Mouse (Mus musculus): ENCODE measurements at regions not wholly inside any gene's neighbourhood (a gene's known extent, or its start where the extent isn't known, plus 50 kb on each side); places are given as distances from the start of the nearest gene placed in this dataset.
A peak's percentile ranks its signal among the peaks of the same experiment; 100 is the strongest.

DNA sequence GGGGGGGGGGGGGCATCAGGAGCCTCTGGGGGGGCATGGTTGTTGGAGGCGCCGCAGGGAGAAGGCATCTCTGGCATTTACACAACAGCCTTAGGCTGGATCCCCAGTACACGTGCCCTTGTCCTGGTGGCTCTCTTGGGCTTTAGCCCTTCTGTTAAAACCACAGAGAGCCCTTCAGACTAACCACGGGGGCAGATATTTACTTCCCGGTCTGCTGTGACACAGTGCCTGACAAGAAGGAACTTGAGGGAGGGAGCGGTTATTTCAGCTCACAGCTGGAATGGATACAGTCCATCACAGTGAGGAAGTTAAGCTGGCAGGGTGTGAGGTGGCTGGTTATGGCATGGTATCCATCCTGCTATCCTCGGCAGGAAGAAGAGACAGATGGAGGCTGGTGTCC lies 71.0 kb upstream of the Gm11733 start:
- no peak overlapping the region for H3K9ac ChIP-seq (replicated peaks; ENCODE audit: low read depth, low read length)
- no peak for ATAC-seq
- H3K4me2 ChIP-seq (ENCODE audit: low read length): no peak overlapping the region
- H3K4me1 ChIP-seq (replicated peaks; ENCODE audit: control insufficient read depth, insufficient read depth, low read length): peaks cover 56% of the 10 kb centered on the region
- no peak overlapping the region for H3K4me3 ChIP-seq (replicated peaks; ENCODE audit: low read length)
- no peak overlapping the region for H3K27ac ChIP-seq (ENCODE audit: low read length)
- H3K36me3 ChIP-seq (ENCODE audit: control insufficient read depth, insufficient read depth): no peaks in the 10 kb centered on the region
- WGBS: 28% methylated on average over 7 of the region's 7 CpGs
- H3K27me3 ChIP-seq (replicated peaks; ENCODE audit: control insufficient read depth, insufficient read depth, low read length): no peaks in the 10 kb centered on the region
- H3K9me3 ChIP-seq (ENCODE audit: control insufficient read depth, low read length): no peaks in the 10 kb centered on the region

DNA sequence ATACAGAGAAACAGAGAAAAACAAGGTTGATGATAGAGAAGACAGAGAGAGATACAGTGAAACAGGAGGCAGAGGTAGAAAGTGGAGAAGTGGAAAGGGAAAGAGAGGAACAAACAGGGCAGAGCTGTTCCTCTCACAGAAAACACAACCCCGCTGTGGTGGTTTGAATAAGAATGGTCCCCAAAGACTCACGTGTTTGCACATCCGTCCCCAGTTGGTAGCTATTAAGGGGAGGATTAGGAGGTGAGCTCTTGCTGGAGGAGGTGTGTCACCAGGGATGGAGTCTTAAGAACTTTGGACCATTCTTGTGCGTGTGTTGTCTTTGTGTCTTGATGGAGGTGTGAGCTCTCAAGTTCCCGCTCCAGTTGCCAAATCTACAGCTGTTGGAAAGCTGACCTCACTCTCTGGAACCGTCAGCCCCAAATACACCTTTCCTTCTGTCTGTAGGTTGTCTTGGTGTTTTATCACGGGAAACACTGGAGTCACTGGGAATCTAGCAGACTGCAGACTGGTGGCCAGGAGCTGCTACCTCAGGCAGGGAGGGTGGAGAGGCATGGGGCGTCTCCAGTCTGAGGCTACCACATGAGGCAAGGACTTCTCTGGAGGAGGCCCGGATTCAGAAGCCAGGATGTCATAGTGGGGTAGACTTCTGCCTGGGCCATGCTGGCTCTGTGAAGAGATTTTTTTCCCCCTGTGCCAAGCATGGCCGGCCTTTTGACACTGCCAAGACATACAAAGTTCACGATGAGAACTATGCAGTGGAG lies 70.0 kb upstream of the Gm11733 start:
- H3K4me2 ChIP-seq (ENCODE audit: low read length): no peak overlapping the region; the same call in 1 of the 2 replicates

DNA sequence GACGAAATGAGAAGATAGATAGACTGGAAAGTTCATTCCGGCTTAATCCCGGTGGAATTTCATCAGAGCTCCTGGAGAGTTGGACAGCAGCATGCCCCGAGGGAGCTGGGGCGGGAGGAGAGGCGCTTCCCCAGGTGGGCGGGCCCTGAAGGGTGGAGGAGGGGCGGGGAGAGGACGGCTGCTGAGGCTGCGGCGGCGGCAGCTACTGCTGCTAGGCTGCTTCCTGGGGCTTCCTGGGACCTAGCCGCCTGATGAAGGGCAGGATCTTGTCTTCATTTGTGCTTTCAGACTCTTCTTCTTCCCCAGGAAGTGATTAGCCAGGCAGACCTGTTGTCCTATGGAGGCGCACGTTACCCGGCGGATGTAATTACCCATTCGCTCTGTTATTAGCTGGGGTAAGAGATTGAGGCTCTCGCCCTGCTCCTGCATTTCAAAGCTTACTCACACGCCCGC lies 69.3 kb upstream of the Gm11733 start:
- Histone ChIP-seq H3K9ac (replicated peaks; ENCODE audit: low read depth, low read length) (peak overlapping the region; percentile 41), H3K4me1 (replicated peaks; ENCODE audit: control insufficient read depth, insufficient read depth, low read length) (peaks cover 39% of the 10 kb centered on the region), H3K36me3 (ENCODE audit: control insufficient read depth, insufficient read depth) (no peaks in the 10 kb centered on the region), H3K4me2 (ENCODE audit: low read length) (peak overlapping the region; percentile 58), H3K4me3 (replicated peaks; ENCODE audit: low read length) (peak overlapping the region; percentile 34), H3K9me3 (ENCODE audit: control insufficient read depth, low read length) (no peaks in the 10 kb centered on the region), H3K27ac (ENCODE audit: low read length) (peak overlapping the region; percentile 91), H3K27me3 (replicated peaks; ENCODE audit: control insufficient read depth, insufficient read depth, low read length) (no peaks in the 10 kb centered on the region)
- WGBS: under 1% methylated on average over 20 of the region's 21 CpGs
- ATAC-seq: peak; percentile 54

More for the DNA sequence above, 70.0 kb upstream of the Gm11733 start:
- Histone ChIP-seq H3K4me1 (replicated peaks; ENCODE audit: control insufficient read depth, insufficient read depth, low read length) (peaks cover 46% of the 10 kb centered on the region), H3K27me3 (replicated peaks; ENCODE audit: control insufficient read depth, insufficient read depth, low read length) (no peaks in the 10 kb centered on the region), H3K9me3 (ENCODE audit: control insufficient read depth, low read length) (no peaks in the 10 kb centered on the region), H3K27ac (ENCODE audit: low read length) (peak overlapping the region; percentile 91), H3K9ac (replicated peaks; ENCODE audit: low read depth, low read length) (no peak overlapping the region; the same call in 1 of the 2 replicates), H3K36me3 (ENCODE audit: control insufficient read depth, insufficient read depth) (no peaks in the 10 kb centered on the region), H3K4me3 (replicated peaks; ENCODE audit: low read length) (no peak overlapping the region)
- ATAC-seq: no peak
- 9% methylated on average over 11 of the region's 11 CpGs for WGBS

DNA sequence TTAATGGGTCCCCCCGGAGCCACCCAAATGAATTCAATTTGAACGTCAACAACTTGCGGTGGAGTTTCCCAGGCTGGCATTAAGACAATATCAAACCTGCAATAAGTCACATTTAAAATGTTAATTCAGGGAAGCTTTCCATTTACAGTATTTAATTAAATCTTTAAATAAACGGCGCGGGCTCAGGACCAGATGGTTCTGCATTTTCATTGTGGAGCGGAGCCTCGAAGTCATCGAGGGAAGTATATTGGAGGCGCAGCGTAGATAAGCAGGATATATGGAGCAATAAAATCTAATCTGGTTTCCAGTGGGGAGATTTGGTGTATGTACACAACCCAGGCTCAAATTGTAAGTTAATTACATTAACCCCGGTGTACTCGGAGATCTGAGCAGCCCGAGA lies 68.7 kb upstream of the Gm11733 start:
- Histone ChIP-seq H3K27ac (ENCODE audit: low read length) (peak overlapping the region; percentile 91), H3K9ac (replicated peaks; ENCODE audit: low read depth, low read length) (peak overlapping the region; percentile 41; the same call in 1 of the 2 replicates), H3K27me3 (replicated peaks; ENCODE audit: control insufficient read depth, insufficient read depth, low read length) (no peaks in the 10 kb centered on the region), H3K4me2 (ENCODE audit: low read length) (peak overlapping the region; percentile 58), H3K4me3 (replicated peaks; ENCODE audit: low read length) (peak overlapping the region; percentile 34), H3K36me3 (ENCODE audit: control insufficient read depth, insufficient read depth) (no peaks in the 10 kb centered on the region), H3K4me1 (replicated peaks; ENCODE audit: control insufficient read depth, insufficient read depth, low read length) (peaks cover 33% of the 10 kb centered on the region), H3K9me3 (ENCODE audit: control insufficient read depth, low read length) (no peaks in the 10 kb centered on the region)
- peak; percentile 73 for ATAC-seq
- WGBS: 1% methylated on average over 14 of the region's 14 CpGs

DNA sequence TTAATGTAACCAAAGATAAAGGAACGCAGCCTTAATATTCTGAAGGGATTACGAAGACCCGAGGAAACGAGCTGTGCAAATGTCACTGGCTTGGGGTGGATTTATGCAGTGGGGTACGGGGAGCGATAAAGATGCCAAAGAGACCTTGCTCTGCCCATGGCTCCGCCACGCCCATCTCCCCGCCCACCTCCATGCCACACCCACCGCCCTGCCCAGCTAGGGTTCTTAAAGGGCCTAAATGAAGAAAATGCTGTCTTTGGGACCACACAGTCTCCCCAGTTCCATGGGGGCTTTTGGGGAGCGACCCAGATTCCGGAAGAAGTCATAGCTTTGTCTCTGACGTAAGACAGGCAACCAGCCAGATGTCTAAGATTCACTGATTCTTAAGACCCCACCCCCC lies 68.2 kb upstream of the Gm11733 start:
- H3K9me3 ChIP-seq (ENCODE audit: control insufficient read depth, low read length): no peaks in the 10 kb centered on the region
- 3% methylated on average over 13 of the region's 13 CpGs for WGBS
- H3K4me2 ChIP-seq (ENCODE audit: low read length): peak overlapping the region; percentile 58
- H3K4me1 ChIP-seq (replicated peaks; ENCODE audit: control insufficient read depth, insufficient read depth, low read length): peaks cover 33% of the 10 kb centered on the region
- no peaks in the 10 kb centered on the region for H3K27me3 ChIP-seq (replicated peaks; ENCODE audit: control insufficient read depth, insufficient read depth, low read length)
- H3K27ac ChIP-seq (ENCODE audit: low read length): peak overlapping the region; percentile 91
- peak; percentile 54 for ATAC-seq
- 0 out of 2 replicates have a peak overlapping the region, but pooled peaks have one; percentile 34 for H3K4me3 ChIP-seq (replicated peaks; ENCODE audit: low read length)
- 0 out of 2 replicates have a peak overlapping the region, but pooled peaks have one; percentile 8 for H3K9ac ChIP-seq (replicated peaks; ENCODE audit: low read depth, low read length)
- no peaks in the 10 kb centered on the region for H3K36me3 ChIP-seq (ENCODE audit: control insufficient read depth, insufficient read depth)

DNA sequence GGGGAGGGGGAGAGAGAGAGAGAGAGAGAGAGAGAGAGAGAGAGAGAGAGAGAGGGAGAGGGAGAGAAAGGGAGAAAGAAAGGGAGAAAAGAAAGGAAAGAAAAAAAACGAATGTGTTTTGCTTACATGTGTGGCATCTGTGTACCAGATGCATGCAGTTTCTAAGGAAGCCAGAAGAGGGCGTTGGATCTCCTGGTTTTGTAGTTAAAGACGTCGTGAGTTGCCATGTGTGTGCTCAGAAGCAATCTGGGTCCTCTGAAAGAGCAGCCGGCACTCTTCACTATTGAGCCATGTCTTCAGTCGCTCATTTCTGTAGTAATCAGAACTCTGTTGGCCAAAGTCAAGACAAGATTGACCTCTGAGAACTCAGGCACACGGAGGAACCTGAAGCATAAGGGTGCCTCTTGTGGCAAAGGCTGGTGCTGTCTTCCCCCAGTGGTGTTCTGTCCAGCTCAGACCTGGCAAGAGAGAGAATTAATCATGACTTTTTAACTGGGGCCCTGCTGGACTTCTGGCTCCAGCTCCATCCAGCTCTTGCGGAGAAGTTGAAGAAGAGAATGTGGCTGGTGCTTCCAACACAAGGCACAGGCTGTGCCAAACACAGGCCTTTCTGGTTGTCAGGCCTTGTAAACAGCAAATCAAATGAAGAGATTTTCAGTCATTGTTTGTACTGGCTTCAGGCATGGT lies 67.0 kb upstream of the Gm11733 start:
- Histone ChIP-seq H3K27ac (ENCODE audit: low read length) (no peak overlapping the region), H3K27me3 (replicated peaks; ENCODE audit: control insufficient read depth, insufficient read depth, low read length) (0 out of 2 replicates have a peak, but pooled peaks cover 2% of the 10 kb centered on the region), H3K4me1 (replicated peaks; ENCODE audit: control insufficient read depth, insufficient read depth, low read length) (peaks cover 33% of the 10 kb centered on the region), H3K4me3 (replicated peaks; ENCODE audit: low read length) (no peak overlapping the region), H3K9me3 (ENCODE audit: control insufficient read depth, low read length) (no peaks in the 10 kb centered on the region), H3K36me3 (ENCODE audit: control insufficient read depth, insufficient read depth) (no peaks in the 10 kb centered on the region), H3K9ac (replicated peaks; ENCODE audit: low read depth, low read length) (no peak overlapping the region), H3K4me2 (ENCODE audit: low read length) (no peak overlapping the region)
- ATAC-seq: no peak
- 67% methylated on average over 8 of the region's 8 CpGs for WGBS

DNA sequence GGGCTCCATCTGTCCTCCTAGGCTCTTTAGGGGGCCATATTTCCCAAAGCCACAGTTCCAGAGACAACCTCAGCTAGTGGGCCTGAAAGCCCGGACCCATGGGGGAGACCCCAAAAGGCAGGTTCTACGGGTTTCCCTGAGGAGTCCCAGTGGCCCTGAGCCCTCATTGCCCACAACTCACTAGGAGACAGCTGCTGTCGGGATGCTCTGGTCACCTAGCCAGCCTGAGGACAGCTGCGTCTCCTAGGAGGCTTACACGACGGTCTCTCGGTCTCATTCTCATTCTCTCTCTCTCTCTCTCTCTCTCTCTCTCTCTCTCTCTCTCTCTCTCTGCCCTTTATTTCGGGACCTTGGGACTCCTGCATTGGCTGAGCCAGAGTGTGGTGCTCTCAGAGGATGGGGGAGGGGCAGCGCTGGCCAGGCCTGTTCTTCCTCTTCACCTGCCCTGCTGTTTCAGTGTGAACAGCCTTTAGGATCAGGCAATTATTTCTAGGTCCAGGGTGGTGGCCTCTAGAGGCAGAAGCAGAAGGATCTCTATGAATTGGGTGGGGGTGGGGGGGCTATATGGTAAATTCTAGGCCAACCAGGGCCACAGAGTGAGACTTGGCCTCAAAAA lies 66.1 kb upstream of the Gm11733 start:
- Histone ChIP-seq H3K27me3 (replicated peaks; ENCODE audit: control insufficient read depth, insufficient read depth, low read length) (0 out of 2 replicates have a peak, but pooled peaks cover 2% of the 10 kb centered on the region), H3K4me2 (ENCODE audit: low read length) (no peak overlapping the region), H3K4me3 (replicated peaks; ENCODE audit: low read length) (no peak overlapping the region), H3K9ac (replicated peaks; ENCODE audit: low read depth, low read length) (no peak overlapping the region), H3K9me3 (ENCODE audit: control insufficient read depth, low read length) (no peaks in the 10 kb centered on the region; the same call in 1 of the 2 replicates), H3K4me1 (replicated peaks; ENCODE audit: control insufficient read depth, insufficient read depth, low read length) (peaks cover 31% of the 10 kb centered on the region), H3K27ac (ENCODE audit: low read length) (no peak overlapping the region), H3K36me3 (ENCODE audit: control insufficient read depth, insufficient read depth) (no peaks in the 10 kb centered on the region)
- no peak for ATAC-seq
- WGBS: 52% methylated on average over 9 of the region's 9 CpGs

DNA sequence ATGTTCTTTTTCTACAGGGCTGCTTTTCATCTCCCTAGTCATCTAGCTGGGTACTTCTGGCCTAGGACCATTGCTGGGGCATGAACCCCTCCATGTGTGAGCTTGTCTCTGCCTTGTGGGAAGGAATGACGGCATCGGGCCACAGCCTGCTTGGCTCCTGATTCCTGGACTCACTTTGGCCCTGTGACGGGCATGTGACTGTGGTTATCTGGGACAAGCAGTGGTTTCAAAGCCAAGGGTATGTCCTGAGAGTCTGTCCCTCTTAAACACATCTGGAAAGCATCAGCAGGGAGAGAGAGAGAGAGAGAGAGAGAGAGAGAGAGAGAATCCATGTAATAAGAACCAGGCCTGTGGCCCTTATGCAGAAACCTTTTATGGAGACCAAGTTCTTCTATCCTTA lies 65.2 kb upstream of the Gm11733 start:
- Histone ChIP-seq H3K36me3 (ENCODE audit: control insufficient read depth, insufficient read depth) (no peaks in the 10 kb centered on the region), H3K27ac (ENCODE audit: low read length) (no peak overlapping the region), H3K27me3 (replicated peaks; ENCODE audit: control insufficient read depth, insufficient read depth, low read length) (0 out of 2 replicates have a peak, but pooled peaks cover 2% of the 10 kb centered on the region), H3K9me3 (ENCODE audit: control insufficient read depth, low read length) (no peaks in the 10 kb centered on the region; the same call in 1 of the 2 replicates), H3K4me3 (replicated peaks; ENCODE audit: low read length) (no peak overlapping the region), H3K4me2 (ENCODE audit: low read length) (no peak overlapping the region), H3K4me1 (replicated peaks; ENCODE audit: control insufficient read depth, insufficient read depth, low read length) (peaks cover 23% of the 10 kb centered on the region), H3K9ac (replicated peaks; ENCODE audit: low read depth, low read length) (no peak overlapping the region)
- ATAC-seq: no peak
- 91% methylated on average over 3 of the region's 3 CpGs for WGBS

All from forebrain, embryonic 16.5 days (tissue).